Mouse (Mus musculus) hindbrain, embryonic 13.5 days (tissue): ENCODE data around the gene Bbs9. TPM values are rescaled to one million over a fixed set of nuclear protein-coding genes. Genes with fewer than 3 reads are reported as not detected.

Source experiments
- ATAC-seq: fragments of 200-750 bp; cut with Nextera tagmentation; 2 replicates; pipeline ENCODE4 v1.8.0; 2017; ENCODE audit warnings: moderate TSS enrichment; ENCODE audit not compliant: low FRiP score
- H3K27ac ChIP-seq: fragments of 300-500 bp; sonication (generic); 2 replicates; pipeline ENCODE4 v1.5.1; 2015; ENCODE audit warnings: inconsistent platforms, mild to moderate bottlenecking, moderate library complexity
- H3K27me3 ChIP-seq: fragments of 300-500 bp; sonication (generic); 2 replicates; pipeline ENCODE4 v1.6.1; 2015; ENCODE audit warnings: mild to moderate bottlenecking, inconsistent platforms
- H3K36me3 ChIP-seq: fragments of 300-500 bp; sonication (generic); 2 replicates; pipeline ENCODE4 v1.6.1; 2015; ENCODE audit warnings: mild to moderate bottlenecking, inconsistent platforms
- H3K4me1 ChIP-seq: fragments of 300-500 bp; sonication (generic); replicated peaks from 2 replicates; pipeline ENCODE4 v1.6.1; 2015; ENCODE audit warnings: inconsistent platforms
- H3K4me2 ChIP-seq: fragments of 300-500 bp; sonication (generic); 2 replicates; pipeline ENCODE4 v1.6.1; 2015; ENCODE audit warnings: inconsistent platforms, mild to moderate bottlenecking, moderate library complexity
- H3K4me3 ChIP-seq: fragments of 300-500 bp; sonication (generic); 2 replicates; pipeline ENCODE4 v1.5.1; 2015; ENCODE audit warnings: mild to moderate bottlenecking, inconsistent platforms
- H3K9ac ChIP-seq: fragments of 300-500 bp; sonication (generic); 2 replicates; pipeline ENCODE4 v1.6.1; 2015; ENCODE audit warnings: mild to moderate bottlenecking, inconsistent platforms
- H3K9me3 ChIP-seq: fragments of 300-500 bp; sonication (generic); 2 replicates; pipeline ENCODE4 v1.6.1; 2016; ENCODE audit warnings: inconsistent platforms
- WGBS: fragments of 180-500 bp; shearing (Covaris S2); methylation state at CpG from one replicate; pipeline ENCODE4 v1.1.7; 2015; 5-methylcytosine and 5-hydroxymethylcytosine counted together
- polyA plus RNA-seq: library from polyadenylated mRNA; unstranded; fragments of >200 nt; fragmentation: Nextera tagmentation; extraction: Ambion mirVana; gene quantifications from 2 replicates; pipeline ENCODE4 v1.2.1, GENCODE M21; 2015

Bbs9 gene
- 16.9 and 17.1 TPM in 2 replicates for polyA plus RNA-seq

- H3K9ac ChIP-seq = peak within 1 kb of the TSS; percentile 76
- no peaks in the 10 kb centered on the region for H3K27me3 ChIP-seq
- peak within 1 kb of the TSS; percentile 73 for H3K27ac ChIP-seq
- H3K4me2 ChIP-seq = peak within 1 kb of the TSS; percentile 75
- peaks cover 19% of the 10 kb centered on the region for H3K4me1 ChIP-seq
- peak within 1 kb of the TSS; percentile 67 for H3K4me3 ChIP-seq
- H3K9me3 ChIP-seq = no peaks in the 10 kb centered on the region
- ATAC-seq = peak; percentile 99
- no peaks in the 10 kb centered on the region for H3K36me3 ChIP-seq
- WGBS = 1% methylated on average over 25 of the region's 25 CpGs
Measured at GRCm38 (mm10) chr9:22475424-22475868, at the start of gene Bbs9. Gene Bbs9 (plus strand): TSS chr9:22475715.

- Histone ChIP-seq H3K4me2 (no peak overlapping the region), H3K27ac (no peak overlapping the region), H3K9me3 (no peaks in the 10 kb centered on the region), H3K27me3 (no peaks in the 10 kb centered on the region), H3K9ac (no peak overlapping the region), H3K4me3 (no peak overlapping the region), H3K4me1 (no peaks in the 10 kb centered on the region; the same call in 1 of the 2 replicates), H3K36me3 (peaks cover 5% of the 10 kb centered on the region)
- 34% methylated on average over 2 of the region's 4 CpGs for WGBS
- no peak for ATAC-seq
Measured at GRCm38 (mm10) chr9:22428028-22428665, 47.4 kb upstream of the Bbs9 start.

- 81% methylated on average over 14 of the region's 14 CpGs for WGBS
- peaks cover 5% of the 10 kb centered on the region for H3K36me3 ChIP-seq
- no peak overlapping the region for H3K27ac ChIP-seq
- no peaks in the 10 kb centered on the region for H3K27me3 ChIP-seq
- H3K9ac ChIP-seq = no peak overlapping the region
- no peaks in the 10 kb centered on the region for H3K9me3 ChIP-seq
- H3K4me2 ChIP-seq = no peak overlapping the region
- H3K4me1 ChIP-seq = no peaks in the 10 kb centered on the region; the same call in 1 of the 2 replicates
- H3K4me3 ChIP-seq = no peak overlapping the region
- no peak for ATAC-seq
Measured at GRCm38 (mm10) chr9:22428666-22429410, 46.7 kb upstream of the Bbs9 start.

GRCm38 (mm10) chr9:22429533-22430241 is 45.8 kb upstream of the Bbs9 start:
- H3K4me3 ChIP-seq = no peak overlapping the region
- H3K4me1 ChIP-seq = no peaks in the 10 kb centered on the region; the same call in 1 of the 2 replicates
- no peaks in the 10 kb centered on the region for H3K9me3 ChIP-seq
- no peaks in the 10 kb centered on the region for H3K27me3 ChIP-seq
- peaks cover 5% of the 10 kb centered on the region for H3K36me3 ChIP-seq
- H3K27ac ChIP-seq = no peak overlapping the region
- no peak for ATAC-seq
- H3K9ac ChIP-seq = no peak overlapping the region
- WGBS = 70% methylated on average over 15 of the region's 15 CpGs
- no peak overlapping the region for H3K4me2 ChIP-seq

- H3K36me3 ChIP-seq = peaks cover 10% of the 10 kb centered on the region
- H3K27ac ChIP-seq = no peak overlapping the region
- no peaks in the 10 kb centered on the region; the same call in 1 of the 2 replicates for H3K4me1 ChIP-seq
- no peak for ATAC-seq
- WGBS = 40% methylated on average over 5 of the region's 5 CpGs
- no peak overlapping the region for H3K4me2 ChIP-seq
- no peak overlapping the region for H3K9ac ChIP-seq
- H3K4me3 ChIP-seq = no peak overlapping the region
- no peaks in the 10 kb centered on the region for H3K9me3 ChIP-seq
- H3K27me3 ChIP-seq = no peaks in the 10 kb centered on the region
Measured at GRCm38 (mm10) chr9:22430315-22430840, 45.1 kb upstream of the Bbs9 start.

GRCm38 (mm10) chr9:22433221-22433620 is 42.3 kb upstream of the Bbs9 start:
- Histone ChIP-seq H3K9me3 (no peaks in the 10 kb centered on the region), H3K4me1 (no peaks in the 10 kb centered on the region; the same call in 1 of the 2 replicates), H3K4me3 (no peak overlapping the region), H3K4me2 (no peak overlapping the region), H3K27me3 (no peaks in the 10 kb centered on the region), H3K9ac (no peak overlapping the region), H3K36me3 (peaks cover 15% of the 10 kb centered on the region), H3K27ac (no peak overlapping the region)
- ATAC-seq = no peak
- WGBS = 70% methylated on average over 2 of the region's 2 CpGs

- Histone ChIP-seq H3K36me3 (peaks cover 15% of the 10 kb centered on the region), H3K4me2 (no peak overlapping the region), H3K27me3 (no peaks in the 10 kb centered on the region), H3K9me3 (no peaks in the 10 kb centered on the region), H3K27ac (no peak overlapping the region), H3K4me3 (no peak overlapping the region), H3K4me1 (no peaks in the 10 kb centered on the region; the same call in 1 of the 2 replicates), H3K9ac (no peak overlapping the region)
- ATAC-seq = no peak
- WGBS = 96% methylated on average over 2 of the region's 2 CpGs
Measured at GRCm38 (mm10) chr9:22434101-22434500, 41.4 kb upstream of the Bbs9 start.

- Histone ChIP-seq H3K27me3 (no peaks in the 10 kb centered on the region), H3K36me3 (peaks cover 33% of the 10 kb centered on the region), H3K9me3 (no peaks in the 10 kb centered on the region), H3K9ac (no peak overlapping the region), H3K27ac (no peak overlapping the region), H3K4me2 (no peak overlapping the region), H3K4me1 (no peaks in the 10 kb centered on the region), H3K4me3 (no peak overlapping the region)
- WGBS = 86% methylated on average over 1 of the region's 1 CpGs
- no peak for ATAC-seq
Measured at GRCm38 (mm10) chr9:22438826-22439225, 36.7 kb upstream of the Bbs9 start.

- WGBS = 95% methylated on average over 10 of the region's 10 CpGs
- Histone ChIP-seq H3K4me1 (no peaks in the 10 kb centered on the region), H3K4me2 (no peak overlapping the region), H3K9me3 (no peaks in the 10 kb centered on the region), H3K36me3 (peaks cover 43% of the 10 kb centered on the region), H3K27me3 (no peaks in the 10 kb centered on the region), H3K4me3 (no peak overlapping the region), H3K27ac (no peak overlapping the region), H3K9ac (no peak overlapping the region)
- no peak for ATAC-seq
Measured at GRCm38 (mm10) chr9:22443157-22443556, 32.4 kb upstream of the Bbs9 start.

- 91% methylated on average over 1 of the region's 1 CpGs for WGBS
- no peak for ATAC-seq
- Histone ChIP-seq H3K4me2 (no peak overlapping the region), H3K27ac (no peak overlapping the region), H3K9me3 (no peaks in the 10 kb centered on the region), H3K27me3 (no peaks in the 10 kb centered on the region), H3K9ac (no peak overlapping the region), H3K4me1 (no peaks in the 10 kb centered on the region), H3K36me3 (peaks cover 59% of the 10 kb centered on the region), H3K4me3 (no peak overlapping the region)
Measured at GRCm38 (mm10) chr9:22445123-22445522, 30.4 kb upstream of the Bbs9 start.

- Histone ChIP-seq H3K36me3 (peaks cover 67% of the 10 kb centered on the region), H3K4me3 (no peak overlapping the region), H3K4me1 (no peaks in the 10 kb centered on the region), H3K9ac (no peak overlapping the region), H3K27me3 (no peaks in the 10 kb centered on the region), H3K9me3 (no peaks in the 10 kb centered on the region), H3K27ac (no peak overlapping the region), H3K4me2 (no peak overlapping the region)
- 98% methylated on average over 5 of the region's 5 CpGs for WGBS
- ATAC-seq = no peak
Measured at GRCm38 (mm10) chr9:22447213-22447612, 28.3 kb upstream of the Bbs9 start.

GRCm38 (mm10) chr9:22448420-22448819 is 27.1 kb upstream of the Bbs9 start:
- no peak overlapping the region for H3K4me2 ChIP-seq
- H3K9ac ChIP-seq = no peak overlapping the region
- H3K4me1 ChIP-seq = no peaks in the 10 kb centered on the region
- WGBS = 94% methylated on average over 13 of the region's 13 CpGs
- no peak for ATAC-seq
- H3K9me3 ChIP-seq = no peaks in the 10 kb centered on the region
- H3K36me3 ChIP-seq = peaks cover 73% of the 10 kb centered on the region
- no peak overlapping the region for H3K27ac ChIP-seq
- H3K4me3 ChIP-seq = no peak overlapping the region
- no peaks in the 10 kb centered on the region for H3K27me3 ChIP-seq
